Mouse (Mus musculus): Measurements from ENCODE around the gene Rnf215.
"Not testable (repeated sequence)": the region's sequence is repeated elsewhere in the genome, so short reads cannot be mapped to it uniquely, and the experiment has no call there.

Gene Rnf215

GRCm38 (mm10) chr11:4147098-4147497 is 12.1 kb downstream of the Rnf215 start:
- no peak for DNase-seq (ENCODE audit: low read depth, low spot score)

- no peak for DNase-seq (ENCODE audit: low read depth, low spot score)
These were observed 13.1 kb downstream of the Rnf215 start for GRCm38 (mm10) chr11:4148120-4148519.

GRCm38 (mm10) chr11:4148536-4149156 is 13.6 kb downstream of the Rnf215 start:
- no peak for DNase-seq (ENCODE audit: low read depth, low spot score)

GRCm38 (mm10) chr11:4149886-4150285 is 14.9 kb downstream of the Rnf215 start:
- no peak for DNase-seq (ENCODE audit: low read depth, low spot score)

GRCm38 (mm10) chr11:4153694-4154093 is 18.7 kb downstream of the Rnf215 start:
- no peak for DNase-seq (ENCODE audit: low read depth, low spot score)

GRCm38 (mm10) chr11:4155641-4156040 is 20.6 kb downstream of the Rnf215 start:
- no peak for DNase-seq (ENCODE audit: low read depth, low spot score)

- DNase-seq (ENCODE audit: low read depth, low spot score), result no peak
These were observed 23.7 kb downstream of the Rnf215 start for GRCm38 (mm10) chr11:4158676-4159075.

- peak; percentile 88 for DNase-seq (ENCODE audit: low read depth, low spot score)
These were observed 25.1 kb downstream of the Rnf215 start, which contains the start of the genes Ccdc157 and Sf3a1 for GRCm38 (mm10) chr11:4159808-4160708. TSS of gene Ccdc157 (minus strand) at chr11:4160293. TSS of gene Sf3a1 (plus strand) at chr11:4160350.

GRCm38 (mm10) chr11:4160758-4161480 is 25.9 kb downstream of the Rnf215 start:
- DNase-seq (ENCODE audit: low read depth, low spot score), result no peak

- DNase-seq (ENCODE audit: low read depth, low spot score), result no peak
These were observed 29.7 kb downstream of the Rnf215 start for GRCm38 (mm10) chr11:4164701-4165100.

GRCm38 (mm10) chr11:4166467-4167090 is 31.6 kb downstream of the Rnf215 start:
- DNase-seq (ENCODE audit: low read depth, low spot score), result no peak

GRCm38 (mm10) chr11:4174586-4174985 is 39.6 kb downstream of the Rnf215 start:
- no peak for DNase-seq (ENCODE audit: low read depth, low spot score)

GRCm38 (mm10) chr11:4177716-4178115 is 42.7 kb downstream of the Rnf215 start:
- DNase-seq (ENCODE audit: low read depth, low spot score), result no peak

GRCm38 (mm10) chr11:4182061-4182460 is 47.1 kb downstream of the Rnf215 start:
- DNase-seq (ENCODE audit: low read depth, low spot score), result no peak

GRCm38 (mm10) chr11:4183511-4183910 is 48.5 kb downstream of the Rnf215 start:
- DNase-seq (ENCODE audit: low read depth, low spot score), result no peak

- no peak for DNase-seq (ENCODE audit: low read depth, low spot score)
These were observed 49.4 kb downstream of the Rnf215 start for GRCm38 (mm10) chr11:4184251-4184952.

- DNase-seq (ENCODE audit: low read depth, low spot score), result not testable (repeated sequence)
These were observed 50.5 kb downstream of the Rnf215 start for GRCm38 (mm10) chr11:4185480-4185879.

GRCm38 (mm10) chr11:4186486-4187317 is 51.7 kb downstream of the Rnf215 start, which contains the start of gene Tbc1d10a:
TSS of gene Tbc1d10a (plus strand) at chr11:4186789.
- DNase-seq (ENCODE audit: low read depth, low spot score), result peak; percentile 96

GRCm38 (mm10) chr11:4187318-4187700 is 52.3 kb downstream of the Rnf215 start:
- DNase-seq (ENCODE audit: low read depth, low spot score), result no peak

GRCm38 (mm10) chr11:4189182-4189581 is 54.2 kb downstream of the Rnf215 start:
- no peak for DNase-seq (ENCODE audit: low read depth, low spot score)
